Mouse (Mus musculus) heart, embryonic 13.5 days (tissue): ENCODE results near the gene Zfp108. TPM values are rescaled to one million over a fixed set of nuclear protein-coding genes. Genes with fewer than 3 reads are reported as not detected.

Source experiments
- ATAC-seq: fragments of 200-750 bp; cut with Nextera tagmentation; 2 replicates; pipeline ENCODE4 v1.8.0; 2017; ENCODE audit warnings: moderate TSS enrichment; ENCODE audit not compliant: insufficient number of reproducible peaks, low FRiP score, low TSS enrichment; ENCODE audit errors: extremely low read depth
- H3K27ac ChIP-seq: fragments of 300-500 bp; sonication (generic); replicated peaks from 2 replicates; pipeline ENCODE4 v1.5.1; 2015; ENCODE audit warnings: moderate library complexity, mild to moderate bottlenecking, inconsistent platforms
- H3K27me3 ChIP-seq: fragments of 300-500 bp; sonication (generic); replicated peaks from 2 replicates; pipeline ENCODE4 v1.6.1; 2015; ENCODE audit warnings: mild to moderate bottlenecking, inconsistent platforms
- H3K36me3 ChIP-seq: fragments of 300-500 bp; sonication (generic); 2 replicates; pipeline ENCODE4 v1.6.1; 2015; ENCODE audit warnings: mild to moderate bottlenecking, inconsistent platforms
- H3K4me1 ChIP-seq: fragments of 300-500 bp; sonication (generic); 2 replicates; pipeline ENCODE4 v1.6.1; 2015; ENCODE audit warnings: inconsistent platforms
- H3K4me2 ChIP-seq: fragments of 300-500 bp; sonication (generic); 2 replicates; pipeline ENCODE4 v1.6.1; 2015; ENCODE audit warnings: inconsistent platforms, mild to moderate bottlenecking, moderate library complexity
- H3K4me3 ChIP-seq: fragments of 300-500 bp; sonication (generic); 2 replicates; pipeline ENCODE4 v1.5.1; 2015; ENCODE audit warnings: moderate library complexity, mild to moderate bottlenecking, inconsistent platforms
- H3K9ac ChIP-seq: fragments of 300-500 bp; sonication (generic); 2 replicates; pipeline ENCODE4 v1.6.1; 2015; ENCODE audit warnings: inconsistent platforms, mild to moderate bottlenecking, moderate library complexity
- H3K9me3 ChIP-seq: fragments of 300-500 bp; sonication (generic); 2 replicates; pipeline ENCODE4 v1.6.1; 2016; ENCODE audit warnings: inconsistent platforms
- WGBS: fragments of 180-500 bp; shearing (Covaris S2); methylation state at CpG from one replicate; pipeline ENCODE4 v1.1.7; 2015; ENCODE audit warnings: mixed read lengths; 5-methylcytosine and 5-hydroxymethylcytosine counted together
- polyA plus RNA-seq: library from polyadenylated mRNA; unstranded; fragments of >200 nt; fragmentation: Nextera tagmentation; extraction: Ambion mirVana; gene quantifications from 2 replicates; pipeline ENCODE4 v1.2.1, GENCODE M21; 2015

Zfp108 gene
- polyA plus RNA-seq: 2.3 TPM in 2 replicates

GRCm38 (mm10) chr7:24254633-24255474, at the start of gene Zfp108:
Gene Zfp108 (plus strand): TSS chr7:24254794.
- Histone ChIP-seq H3K4me3 (peak within 1 kb of the TSS; percentile 68), H3K27ac (peak within 1 kb of the TSS; percentile 29; the same call in 1 of the 2 replicates), H3K9ac (peak within 1 kb of the TSS; percentile 86), H3K27me3 (no peaks in the 10 kb centered on the region; the same call in 1 of the 2 replicates), H3K9me3 (no peaks in the 10 kb centered on the region), H3K4me1 (peaks cover 9% of the 10 kb centered on the region), H3K4me2 (peak within 1 kb of the TSS; percentile 79), H3K36me3 (peaks cover 11% of the 10 kb centered on the region)
- WGBS: 19% methylated on average over 21 of the region's 21 CpGs
- ATAC-seq: peak; percentile 76; the same call in 1 of the 2 replicates

- Histone ChIP-seq H3K27me3 (no peaks in the 10 kb centered on the region), H3K4me1 (peaks cover 10% of the 10 kb centered on the region), H3K4me3 (peak overlapping the region; percentile 76), H3K9ac (peak overlapping the region; percentile 94), H3K4me2 (peak overlapping the region; percentile 83), H3K36me3 (peaks cover 37% of the 10 kb centered on the region), H3K9me3 (no peaks in the 10 kb centered on the region), H3K27ac (peak overlapping the region; percentile 82)
- 17% methylated on average over 24 of the region's 24 CpGs for WGBS
- peak; percentile 46 for ATAC-seq
These were observed 46.9 kb upstream of the Zfp108 start for GRCm38 (mm10) chr7:24207488-24208261.

- peaks cover 30% of the 10 kb centered on the region for H3K36me3 ChIP-seq
- no peak for ATAC-seq
- no peaks in the 10 kb centered on the region for H3K9me3 ChIP-seq
- peak overlapping the region; percentile 76 for H3K4me3 ChIP-seq
- H3K9ac ChIP-seq: peak overlapping the region; percentile 94; the same call in 1 of the 2 replicates
- no peak overlapping the region for H3K27ac ChIP-seq
- peak overlapping the region; percentile 83 for H3K4me2 ChIP-seq
- peaks cover 10% of the 10 kb centered on the region for H3K4me1 ChIP-seq
- WGBS: 56% methylated on average over 7 of the region's 7 CpGs
- H3K27me3 ChIP-seq: no peaks in the 10 kb centered on the region
These were observed 46.2 kb upstream of the Zfp108 start for GRCm38 (mm10) chr7:24208282-24208886.

- 71% methylated on average over 2 of the region's 2 CpGs for WGBS
- H3K4me2 ChIP-seq: no peak overlapping the region
- H3K27me3 ChIP-seq: no peaks in the 10 kb centered on the region
These were observed 44.3 kb upstream of the Zfp108 start for GRCm38 (mm10) chr7:24210296-24210695.

GRCm38 (mm10) chr7:24211343-24211742, 43.3 kb upstream of the Zfp108 start, which contains the start of gene Zfp111:
Gene Zfp111 (minus strand): TSS chr7:24211443.
- ATAC-seq: no peak
- Histone ChIP-seq H3K27me3 (no peaks in the 10 kb centered on the region), H3K4me3 (no peak within 1 kb of the TSS), H3K36me3 (peaks cover under 1% of the 10 kb centered on the region; the same call in 1 of the 2 replicates), H3K4me2 (no peak within 1 kb of the TSS), H3K4me1 (peaks cover 10% of the 10 kb centered on the region), H3K9me3 (peaks cover 1% of the 10 kb centered on the region; the same call in 1 of the 2 replicates), H3K27ac (no peak within 1 kb of the TSS), H3K9ac (no peak within 1 kb of the TSS)
- WGBS: 74% methylated on average over 5 of the region's 5 CpGs

More at GRCm38 (mm10) chr7:24210296-24210695, 44.3 kb upstream of the Zfp108 start:
- ATAC-seq: no peak
- Histone ChIP-seq H3K9me3 (no peaks in the 10 kb centered on the region), H3K9ac (no peak overlapping the region), H3K4me3 (no peak overlapping the region), H3K4me1 (peaks cover 10% of the 10 kb centered on the region), H3K36me3 (peaks cover 11% of the 10 kb centered on the region), H3K27ac (no peak overlapping the region)

GRCm38 (mm10) chr7:24237040-24237791, 17.4 kb upstream of the Zfp108 start, which contains the start of gene Zfp109:
Gene Zfp109 (minus strand): TSS chr7:24237560.
- Histone ChIP-seq H3K27me3 (peaks cover 1% of the 10 kb centered on the region), H3K9ac (peak within 1 kb of the TSS; percentile 89), H3K4me1 (peaks cover 9% of the 10 kb centered on the region), H3K36me3 (peaks cover 24% of the 10 kb centered on the region), H3K27ac (no peak within 1 kb of the TSS), H3K4me2 (peak within 1 kb of the TSS; percentile 71), H3K4me3 (peak within 1 kb of the TSS; percentile 91), H3K9me3 (no peaks in the 10 kb centered on the region)
- WGBS: 5% methylated on average over 28 of the region's 28 CpGs
- ATAC-seq: peak; percentile 58; the same call in 1 of the 2 replicates

- H3K27me3 ChIP-seq: no peaks in the 10 kb centered on the region; the same call in 1 of the 2 replicates
- peaks cover 9% of the 10 kb centered on the region for H3K4me1 ChIP-seq
- peaks cover 6% of the 10 kb centered on the region; the same call in 1 of the 2 replicates for H3K36me3 ChIP-seq
- peak; percentile 37; the same call in 1 of the 2 replicates for ATAC-seq
- H3K9me3 ChIP-seq: no peaks in the 10 kb centered on the region
- WGBS: 59% methylated on average over 9 of the region's 9 CpGs
- H3K27ac ChIP-seq: no peak overlapping the region
- peak overlapping the region; percentile 79 for H3K4me2 ChIP-seq
- H3K4me3 ChIP-seq: peak overlapping the region; percentile 68
- peak overlapping the region; percentile 55; the same call in 1 of the 2 replicates for H3K9ac ChIP-seq
These were observed 597 bp upstream of the Zfp108 start for GRCm38 (mm10) chr7:24253779-24254615.

- no peak for ATAC-seq
- Histone ChIP-seq H3K27ac (no peak overlapping the region), H3K9ac (no peak overlapping the region), H3K9me3 (no peaks in the 10 kb centered on the region), H3K36me3 (peaks cover 34% of the 10 kb centered on the region), H3K4me3 (no peak overlapping the region), H3K27me3 (no peaks in the 10 kb centered on the region), H3K4me2 (no peak overlapping the region), H3K4me1 (peaks cover 9% of the 10 kb centered on the region)
- 79% methylated on average over 13 of the region's 13 CpGs for WGBS
These were observed 4.9 kb downstream of the Zfp108 start for GRCm38 (mm10) chr7:24259306-24259999.

- Histone ChIP-seq H3K4me2 (no peak overlapping the region), H3K4me1 (peaks cover 7% of the 10 kb centered on the region), H3K27ac (no peak overlapping the region), H3K9me3 (no peaks in the 10 kb centered on the region), H3K4me3 (no peak overlapping the region), H3K9ac (no peak overlapping the region), H3K27me3 (no peaks in the 10 kb centered on the region), H3K36me3 (peaks cover 34% of the 10 kb centered on the region)
- 77% methylated on average over 4 of the region's 4 CpGs for WGBS
- ATAC-seq: no peak
These were observed 5.4 kb downstream of the Zfp108 start for GRCm38 (mm10) chr7:24260000-24260312.
